Mouse (Mus musculus) midbrain, embryonic 14.5 days (tissue): ENCODE data around the gene Abca15. TPM values are rescaled to one million over a fixed set of nuclear protein-coding genes. Genes with fewer than 3 reads are reported as not detected.
A peak's percentile ranks its signal among the peaks of the same experiment; 100 is the strongest.

Experiments
- ATAC-seq: fragments of 200-750 bp; cut with Nextera tagmentation; 2 replicates; pipeline ENCODE4 v1.8.0; 2017; ENCODE audit warnings: moderate number of reproducible peaks, moderate library complexity; ENCODE audit not compliant: low FRiP score, low TSS enrichment
- DNase-seq: peaks from one replicate; pipeline ENCODE4 v3.0.0-alpha.2; 2015
- H3K27ac ChIP-seq: fragments of 300-500 bp; sonication (generic); replicated peaks from 2 replicates; pipeline ENCODE4 v1.5.1; 2014; ENCODE audit warnings: mild to moderate bottlenecking, low read depth, low read length, moderate library complexity
- H3K27me3 ChIP-seq: fragments of 300-500 bp; sonication (generic); 2 replicates; pipeline ENCODE4 v1.6.1; 2014; ENCODE audit warnings: low read length, control low read depth, mixed read lengths; ENCODE audit not compliant: control insufficient read depth, insufficient read depth
- H3K36me3 ChIP-seq: fragments of 300-500 bp; sonication (generic); 2 replicates; pipeline ENCODE4 v1.6.1; 2014; ENCODE audit warnings: low read length, control low read depth; ENCODE audit not compliant: control insufficient read depth, insufficient read depth
- H3K4me1 ChIP-seq: fragments of 300-500 bp; sonication (generic); 2 replicates; pipeline ENCODE4 v1.6.1; 2014; ENCODE audit warnings: mild to moderate bottlenecking, antibody characterized with exemption, low read length, control low read depth; ENCODE audit not compliant: control insufficient read depth, insufficient read depth
- H3K4me2 ChIP-seq: fragments of 300-500 bp; sonication (generic); 2 replicates; pipeline ENCODE4 v1.6.1; 2014; ENCODE audit warnings: mild to moderate bottlenecking, low read length, moderate library complexity
- H3K4me3 ChIP-seq: fragments of 300-500 bp; sonication (generic); replicated peaks from 2 replicates; pipeline ENCODE4 v1.5.1; 2014; ENCODE audit warnings: low read depth, low read length
- H3K9ac ChIP-seq: fragments of 300-500 bp; sonication (generic); replicated peaks from 2 replicates; pipeline ENCODE4 v1.6.1; 2014; ENCODE audit warnings: mild to moderate bottlenecking, low read length, moderate library complexity
- H3K9me3 ChIP-seq: fragments of 300-500 bp; sonication (generic); 2 replicates; pipeline ENCODE4 v1.6.1; 2016; ENCODE audit warnings: low read length, control low read depth, mixed read lengths; ENCODE audit not compliant: control insufficient read depth
- WGBS: fragments of 180-500 bp; shearing (Covaris S2); extraction: QIAGEN DNeasy Blood & Tissue Kit; methylation state at CpG from one replicate; pipeline ENCODE4 v1.1.7; 2014; 5-methylcytosine and 5-hydroxymethylcytosine counted together
- polyA plus RNA-seq: library from polyadenylated mRNA; unstranded; fragments of >200 nt; fragmentation: Nextera tagmentation; extraction: Ambion mirVana; gene quantifications from 2 replicates; pipeline ENCODE4 v1.2.1, GENCODE M21; 2014

The Abca15 gene
- polyA plus RNA-seq, 1 experiment from 2014 or later = not detected

GRCm38 (mm10) chr7:120412391-120412790 is 83.9 kb downstream of the Abca15 start:
- Histone ChIP-seq H3K4me3 (no peak overlapping the region), H3K9ac (no peak overlapping the region), H3K27ac (no peak overlapping the region), H3K27me3 (no peaks in the 10 kb centered on the region), H3K36me3 (no peaks in the 10 kb centered on the region), H3K9me3 (no peaks in the 10 kb centered on the region), H3K4me1 (no peaks in the 10 kb centered on the region), H3K4me2 (no peak overlapping the region)
- no peak for DNase-seq
- 87% methylated on average over 1 of the region's 1 CpGs for WGBS
- ATAC-seq = no peak

- Histone ChIP-seq H3K27ac (no peak overlapping the region), H3K4me2 (no peak overlapping the region), H3K36me3 (no peaks in the 10 kb centered on the region), H3K4me1 (no peaks in the 10 kb centered on the region), H3K9me3 (no peaks in the 10 kb centered on the region), H3K9ac (no peak overlapping the region), H3K4me3 (no peak overlapping the region), H3K27me3 (no peaks in the 10 kb centered on the region)
- 37% methylated on average over 3 of the region's 3 CpGs for WGBS
- DNase-seq (peak; percentile 7), ATAC-seq (no peak)
Observed at GRCm38 (mm10) chr7:120426625-120427024, 98.2 kb downstream of the Abca15 start.

- ATAC-seq (no peak), DNase-seq (no peak)
- no peak overlapping the region for H3K27ac ChIP-seq
- no peak overlapping the region for H3K9ac ChIP-seq
- no peaks in the 10 kb centered on the region for H3K4me1 ChIP-seq
- no peak overlapping the region for H3K4me3 ChIP-seq
- no peaks in the 10 kb centered on the region for H3K9me3 ChIP-seq
- H3K36me3 ChIP-seq = no peaks in the 10 kb centered on the region
- H3K27me3 ChIP-seq = no peaks in the 10 kb centered on the region
- H3K4me2 ChIP-seq = no peak overlapping the region
Observed at GRCm38 (mm10) chr7:120431464-120431863, 103.0 kb downstream of the Abca15 start.

Other genes starting within 250 kb of the Abca15 start
- 0.04 TPM in 1 of 2 replicates, not detected in the other for gene Dnah3, start 233.4 kb upstream of the Abca15 start, polyA plus RNA-seq
- gene Tmem159, start 226.3 kb upstream of the Abca15 start, polyA plus RNA-seq = 9.5 and 33.7 TPM in 2 replicates
- gene Zp2, start 183.4 kb upstream of the Abca15 start, polyA plus RNA-seq = not detected in 2 replicates
- gene Anks4b, start 154.8 kb upstream of the Abca15 start, polyA plus RNA-seq = not detected in 2 replicates
- 28.6 and 30.3 TPM in 2 replicates for gene Crym, start 126.6 kb upstream of the Abca15 start, polyA plus RNA-seq
- gene Abca14, start 124.7 kb upstream of the Abca15 start, polyA plus RNA-seq = not detected in 2 replicates
- not detected in 2 replicates for gene Abca16, start 81.0 kb downstream of the Abca15 start, polyA plus RNA-seq